Mouse (Mus musculus) embryonic facial prominence, embryonic 15.5 days (tissue): ENCODE measurements at regions not wholly inside any gene's neighbourhood (a gene's known extent, or its start where the extent isn't known, plus 50 kb on each side); places are given as distances from the start of the nearest gene placed in this dataset.

Experiments used
- ATAC-seq: fragments of 200-750 bp; cut with Nextera tagmentation; 2 replicates; pipeline ENCODE4 v1.8.0; 2017; ENCODE audit warnings: low read depth, moderate TSS enrichment; ENCODE audit not compliant: insufficient number of reproducible peaks, low FRiP score, low TSS enrichment
- H3K27ac ChIP-seq: fragments of 300-500 bp; sonication (generic); replicated peaks from 2 replicates; pipeline ENCODE4 v1.5.1; 2015; ENCODE audit warnings: mild to moderate bottlenecking, inconsistent platforms
- H3K27me3 ChIP-seq: fragments of 300-500 bp; sonication (generic); 2 replicates; pipeline ENCODE4 v1.6.1; 2015; ENCODE audit warnings: inconsistent platforms
- H3K36me3 ChIP-seq: fragments of 300-500 bp; sonication (generic); 2 replicates; pipeline ENCODE4 v1.6.1; 2015; ENCODE audit warnings: mild to moderate bottlenecking, inconsistent platforms
- H3K4me1 ChIP-seq: fragments of 300-500 bp; sonication (generic); 2 replicates; pipeline ENCODE4 v1.6.1; 2015; ENCODE audit warnings: inconsistent platforms
- H3K4me2 ChIP-seq: fragments of 300-500 bp; sonication (generic); replicated peaks from 2 replicates; pipeline ENCODE4 v1.6.1; 2015; ENCODE audit warnings: mild to moderate bottlenecking, inconsistent platforms
- H3K4me3 ChIP-seq: fragments of 300-500 bp; sonication (generic); replicated peaks from 2 replicates; pipeline ENCODE4 v1.5.1; 2015; ENCODE audit warnings: mild to moderate bottlenecking, inconsistent platforms
- H3K9ac ChIP-seq: fragments of 300-500 bp; sonication (generic); 2 replicates; pipeline ENCODE4 v1.6.1; 2015; ENCODE audit warnings: inconsistent platforms
- H3K9me3 ChIP-seq: fragments of 300-500 bp; sonication (generic); replicated peaks from 2 replicates; pipeline ENCODE4 v1.6.1; 2016; ENCODE audit warnings: inconsistent platforms
- WGBS: fragments of 180-500 bp; shearing (Covaris S2); methylation state at CpG from one replicate; pipeline ENCODE4 v1.1.7; 2015; 5-methylcytosine and 5-hydroxymethylcytosine counted together

DNA sequence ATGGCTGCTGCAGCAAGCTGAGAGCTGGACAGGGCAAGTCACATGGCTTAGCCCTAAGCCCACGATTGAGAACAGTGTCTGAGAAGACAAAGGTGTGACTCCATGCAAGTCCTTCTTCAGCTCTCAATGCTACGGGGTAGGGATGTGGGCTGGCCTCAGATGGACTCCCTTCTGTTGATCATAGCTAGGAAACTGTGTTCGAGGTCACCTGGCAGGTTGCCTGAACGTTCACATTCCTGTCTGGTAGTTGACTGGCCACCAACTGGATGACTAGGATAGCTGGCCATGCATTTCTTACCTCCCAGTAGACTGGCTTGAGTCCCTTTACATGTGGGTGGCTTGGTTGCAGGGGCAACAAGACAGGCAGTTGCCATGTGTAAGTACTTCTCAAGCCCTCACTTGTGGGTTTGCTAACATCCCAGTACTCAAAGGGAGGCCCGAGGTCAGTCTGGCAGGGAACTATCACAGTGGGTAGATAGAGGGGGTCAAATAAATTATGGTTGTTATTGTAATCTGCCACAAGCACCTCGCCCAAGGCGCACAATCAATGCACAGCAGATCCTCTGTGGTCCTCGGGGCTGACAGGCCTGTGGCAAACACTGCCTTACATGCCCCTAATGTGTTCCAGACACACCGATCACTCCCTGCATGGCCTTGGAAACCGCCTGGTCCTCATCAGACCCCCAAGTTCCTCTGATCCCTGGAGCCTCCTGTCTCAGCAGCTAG, 107.5 kb downstream of the Tex36 start:
- Histone ChIP-seq H3K9ac (no peak overlapping the region), H3K36me3 (no peaks in the 10 kb centered on the region), H3K4me1 (peaks cover 43% of the 10 kb centered on the region), H3K27ac (peak overlapping the region; percentile 80), H3K27me3 (peaks cover 4% of the 10 kb centered on the region; the same call in 1 of the 2 replicates), H3K4me2 (no peak overlapping the region), H3K4me3 (no peak overlapping the region), H3K9me3 (no peaks in the 10 kb centered on the region)
- WGBS = 34% methylated on average over 10 of the region's 10 CpGs
- peak; percentile 72; the same call in 1 of the 2 replicates for ATAC-seq

DNA sequence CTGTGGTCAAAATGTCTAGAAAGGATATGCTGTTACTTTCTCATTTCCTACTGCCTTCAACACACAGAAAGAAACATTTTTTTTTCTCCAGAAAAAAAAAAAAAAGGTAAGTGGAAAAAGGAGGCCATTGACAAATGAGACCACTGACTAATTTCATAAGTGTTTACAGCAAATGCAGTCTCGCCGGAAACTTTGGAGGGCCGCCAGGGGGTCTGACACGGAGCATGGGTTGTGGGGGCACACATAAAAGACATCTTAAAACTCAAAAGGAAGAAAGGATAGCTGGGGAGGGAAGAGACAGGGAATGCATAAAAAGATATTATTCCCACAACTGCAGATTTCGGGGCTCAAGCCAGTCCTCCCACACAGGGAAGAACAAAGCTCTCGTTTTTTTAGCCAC, 109.3 kb downstream of the Tex36 start:
- ATAC-seq = no peak
- Histone ChIP-seq H3K9me3 (no peaks in the 10 kb centered on the region), H3K27me3 (no peaks in the 10 kb centered on the region), H3K4me1 (peaks cover 48% of the 10 kb centered on the region), H3K4me2 (no peak overlapping the region), H3K27ac (peak overlapping the region; percentile 53), H3K9ac (no peak overlapping the region), H3K36me3 (no peaks in the 10 kb centered on the region), H3K4me3 (no peak overlapping the region)
- WGBS = 24% methylated on average over 6 of the region's 6 CpGs

DNA sequence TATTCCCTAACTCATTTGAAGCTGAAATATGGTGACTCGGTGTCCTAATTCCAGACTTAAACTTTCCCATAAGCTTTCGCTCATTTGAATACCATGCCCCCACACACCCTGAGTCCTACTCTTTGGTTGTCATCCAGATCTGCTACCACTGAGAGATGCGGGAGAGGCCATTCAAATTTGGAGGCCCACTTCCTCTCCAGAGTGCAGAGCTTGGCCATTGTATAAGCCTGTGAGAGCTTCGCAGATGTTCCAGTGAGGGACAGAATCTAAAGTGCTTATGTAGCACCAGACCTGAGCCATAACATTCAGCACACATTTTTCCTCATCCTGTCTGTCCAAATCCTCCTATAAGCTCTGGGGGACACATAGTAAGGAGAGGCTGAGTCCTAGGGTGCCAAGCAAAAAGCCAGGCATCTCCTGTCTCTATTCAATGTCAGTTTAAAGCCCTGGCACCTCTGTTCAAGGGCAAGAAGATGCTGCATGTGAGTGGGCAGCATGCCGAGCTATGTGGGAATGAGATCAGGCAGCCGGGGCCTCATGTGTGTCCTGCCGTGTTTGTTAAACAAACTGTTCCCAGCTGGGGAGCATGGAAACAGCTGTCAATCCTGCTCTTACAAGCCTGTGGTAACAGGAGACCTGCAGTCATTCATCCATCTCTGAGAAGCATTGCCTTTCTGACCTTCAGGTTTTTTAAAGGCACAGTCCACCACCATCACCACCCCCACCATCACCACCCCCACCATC, 113.9 kb downstream of the Tex36 start:
- 0 out of 2 replicates have a peak overlapping the region, but pooled peaks have one; percentile 6 for H3K27ac ChIP-seq
- no peak for ATAC-seq

DNA sequence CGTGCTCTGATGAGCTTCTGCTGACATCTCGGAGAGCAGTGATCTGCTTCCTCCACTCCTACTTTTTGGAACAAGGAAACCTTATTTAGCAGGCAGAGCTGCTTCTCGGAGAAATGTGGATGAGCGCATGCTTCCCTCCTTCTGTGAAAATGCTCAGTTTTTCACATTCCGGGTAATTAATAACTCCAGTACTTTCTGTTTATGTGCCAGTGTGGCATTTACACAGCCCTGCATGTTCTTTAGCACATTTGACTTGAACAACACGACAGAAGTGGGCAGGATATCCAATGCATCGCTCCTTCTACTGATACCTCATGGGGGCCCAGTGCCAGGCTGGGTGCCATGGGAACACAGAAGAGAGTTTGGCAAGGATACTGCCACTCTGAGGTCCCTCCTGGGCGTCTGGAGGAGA, 117.5 kb downstream of the Tex36 start:
- Histone ChIP-seq H3K9me3 (no peaks in the 10 kb centered on the region), H3K4me3 (no peak overlapping the region), H3K9ac (no peak overlapping the region), H3K27me3 (no peaks in the 10 kb centered on the region), H3K4me2 (no peak overlapping the region), H3K4me1 (peaks cover 9% of the 10 kb centered on the region; the same call in 1 of the 2 replicates), H3K36me3 (no peaks in the 10 kb centered on the region), H3K27ac (no peak overlapping the region)
- WGBS = 73% methylated on average over 8 of the region's 8 CpGs
- no peak for ATAC-seq

More for the DNA sequence above, 113.9 kb downstream of the Tex36 start:
- H3K4me1 ChIP-seq = peaks cover 20% of the 10 kb centered on the region; the same call in 1 of the 2 replicates
- no peaks in the 10 kb centered on the region for H3K27me3 ChIP-seq
- 38% methylated on average over 7 of the region's 7 CpGs for WGBS
- no peaks in the 10 kb centered on the region for H3K9me3 ChIP-seq
- no peaks in the 10 kb centered on the region for H3K36me3 ChIP-seq
- H3K9ac ChIP-seq = no peak overlapping the region
- no peak overlapping the region for H3K4me3 ChIP-seq
- H3K4me2 ChIP-seq = no peak overlapping the region

DNA sequence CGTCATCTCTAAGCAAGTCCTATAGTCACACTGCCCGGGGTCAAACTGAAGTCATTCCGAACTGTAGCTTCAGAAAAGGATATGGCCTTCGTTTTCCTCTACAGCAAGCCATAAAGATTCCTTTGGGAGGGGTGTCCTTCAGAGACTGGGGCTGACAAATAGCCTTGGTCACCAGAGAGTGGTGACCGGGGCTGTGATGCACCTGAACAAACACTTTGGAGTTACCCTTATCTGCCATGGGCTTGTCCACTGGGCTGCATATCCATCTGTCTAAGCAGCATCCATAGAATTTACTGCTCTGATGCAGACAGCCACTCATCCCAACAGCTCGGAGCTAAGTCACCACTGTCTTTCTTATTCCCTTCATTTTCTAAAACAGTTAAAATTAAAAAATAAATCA, 120.4 kb downstream of the Tex36 start:
- Histone ChIP-seq H3K4me3 (no peak overlapping the region), H3K4me1 (peaks cover 7% of the 10 kb centered on the region; the same call in 1 of the 2 replicates), H3K27ac (no peak overlapping the region), H3K4me2 (no peak overlapping the region), H3K27me3 (no peaks in the 10 kb centered on the region), H3K36me3 (no peaks in the 10 kb centered on the region), H3K9ac (no peak overlapping the region), H3K9me3 (no peaks in the 10 kb centered on the region)
- ATAC-seq = no peak
- 74% methylated on average over 6 of the region's 6 CpGs for WGBS

DNA sequence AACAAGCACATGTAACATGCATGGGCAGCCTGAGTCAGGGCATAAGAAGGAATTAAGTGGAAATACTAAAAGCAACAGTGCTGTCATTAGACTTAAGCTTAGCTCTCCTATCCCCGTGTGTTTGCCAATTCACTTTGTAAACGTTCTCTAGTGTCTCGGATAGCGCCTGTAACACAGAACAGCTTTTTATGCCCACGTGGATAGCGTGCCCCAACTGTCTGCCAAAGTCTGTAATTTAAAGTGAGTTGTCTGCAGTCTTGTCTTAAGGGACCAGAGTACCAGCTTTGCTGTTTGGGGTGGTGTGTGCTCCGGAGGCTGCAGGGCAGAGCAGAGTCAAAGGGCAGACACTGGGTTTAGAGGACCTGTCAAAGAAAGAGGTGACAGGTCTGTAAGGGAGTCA, 122.3 kb downstream of the Tex36 start:
- Histone ChIP-seq H3K4me1 (peaks cover 7% of the 10 kb centered on the region; the same call in 1 of the 2 replicates), H3K4me2 (no peak overlapping the region), H3K4me3 (no peak overlapping the region)

DNA sequence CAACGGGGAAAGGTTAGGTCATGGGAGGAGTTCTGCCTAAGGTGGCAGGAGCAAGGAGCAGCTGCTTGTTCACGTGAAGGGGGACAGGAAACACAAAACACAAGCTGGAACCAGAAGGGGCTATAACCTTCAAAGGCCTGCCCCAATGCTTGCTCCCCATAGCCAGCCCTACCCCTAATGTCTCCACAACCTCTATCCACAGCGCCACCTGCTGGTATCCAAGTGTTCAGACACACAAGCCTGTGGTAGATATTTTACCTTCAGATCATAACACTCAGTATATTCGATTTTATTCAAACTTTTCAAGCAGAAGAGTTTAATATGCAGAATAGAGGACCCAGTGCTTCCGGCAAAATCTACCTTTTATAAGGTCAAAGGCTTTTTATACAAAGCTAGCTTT, 124.0 kb downstream of the Tex36 start:
- ATAC-seq = no peak
- Histone ChIP-seq H3K4me1 (peaks cover 7% of the 10 kb centered on the region; the same call in 1 of the 2 replicates), H3K27ac (no peak overlapping the region), H3K4me2 (no peak overlapping the region), H3K27me3 (no peaks in the 10 kb centered on the region), H3K9me3 (no peaks in the 10 kb centered on the region), H3K4me3 (no peak overlapping the region), H3K9ac (no peak overlapping the region), H3K36me3 (no peaks in the 10 kb centered on the region)
- WGBS = 76% methylated on average over 5 of the region's 5 CpGs

More for the DNA sequence above, 122.3 kb downstream of the Tex36 start:
- H3K9me3 ChIP-seq = no peaks in the 10 kb centered on the region
- WGBS = 18% methylated on average over 7 of the region's 7 CpGs
- H3K36me3 ChIP-seq = no peaks in the 10 kb centered on the region
- no peak overlapping the region for H3K27ac ChIP-seq
- no peaks in the 10 kb centered on the region for H3K27me3 ChIP-seq
- no peak overlapping the region for H3K9ac ChIP-seq
- ATAC-seq = no peak

DNA sequence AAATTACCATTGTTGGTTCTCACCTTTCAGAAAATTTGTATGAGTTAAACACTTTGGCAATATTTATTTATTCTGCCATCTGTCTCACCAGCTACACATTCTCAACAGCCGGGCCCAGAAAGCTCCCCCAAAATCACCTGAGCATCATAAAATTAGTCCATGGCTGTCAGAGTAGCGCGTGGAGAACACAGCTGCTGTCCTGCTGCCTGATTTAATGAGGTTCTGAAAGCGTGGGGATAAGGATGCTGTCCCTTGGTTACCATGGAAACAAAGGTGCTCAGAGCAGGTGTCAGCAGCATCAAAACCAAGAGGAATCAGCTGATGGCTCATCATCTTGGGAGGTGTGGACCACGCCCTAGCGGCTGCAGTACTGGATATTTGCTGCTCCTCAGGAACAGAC, 124.7 kb downstream of the Tex36 start:
- H3K27ac ChIP-seq = no peak overlapping the region
- no peaks in the 10 kb centered on the region for H3K36me3 ChIP-seq
- H3K4me2 ChIP-seq = no peak overlapping the region
- H3K9ac ChIP-seq = no peak overlapping the region
- no peak for ATAC-seq
- no peak overlapping the region for H3K4me3 ChIP-seq
- H3K9me3 ChIP-seq = no peaks in the 10 kb centered on the region
- 88% methylated on average over 6 of the region's 6 CpGs for WGBS
- H3K27me3 ChIP-seq = no peaks in the 10 kb centered on the region
- H3K4me1 ChIP-seq = peaks cover 7% of the 10 kb centered on the region; the same call in 1 of the 2 replicates

DNA sequence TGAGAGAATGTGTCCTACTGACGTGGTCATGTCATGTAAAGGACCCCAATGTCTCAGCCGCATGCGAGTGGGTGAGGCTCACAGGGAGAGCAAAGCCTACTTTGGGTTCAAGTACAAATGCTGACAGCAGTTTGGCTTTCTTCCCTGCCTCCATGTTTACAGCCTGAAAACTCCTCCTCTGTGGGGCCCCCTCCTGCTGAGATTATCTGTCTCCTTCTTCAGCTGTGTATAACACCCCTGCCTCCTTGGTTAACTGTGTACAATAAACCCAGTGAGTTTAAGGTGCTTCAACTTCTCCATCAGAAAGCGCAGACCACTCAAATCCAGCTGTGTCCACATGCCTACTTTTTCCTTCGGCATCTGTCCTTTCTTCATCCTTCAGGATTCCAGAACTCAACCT, 130.3 kb downstream of the Tex36 start:
- H3K27me3 ChIP-seq = no peaks in the 10 kb centered on the region
- H3K4me2 ChIP-seq = no peak overlapping the region
- no peak overlapping the region for H3K27ac ChIP-seq
- no peak overlapping the region for H3K9ac ChIP-seq
- no peak overlapping the region for H3K4me3 ChIP-seq
- no peaks in the 10 kb centered on the region for H3K9me3 ChIP-seq
- no peak for ATAC-seq
- H3K4me1 ChIP-seq = peaks cover 11% of the 10 kb centered on the region
- H3K36me3 ChIP-seq = no peaks in the 10 kb centered on the region
- WGBS = 78% methylated on average over 5 of the region's 5 CpGs

DNA sequence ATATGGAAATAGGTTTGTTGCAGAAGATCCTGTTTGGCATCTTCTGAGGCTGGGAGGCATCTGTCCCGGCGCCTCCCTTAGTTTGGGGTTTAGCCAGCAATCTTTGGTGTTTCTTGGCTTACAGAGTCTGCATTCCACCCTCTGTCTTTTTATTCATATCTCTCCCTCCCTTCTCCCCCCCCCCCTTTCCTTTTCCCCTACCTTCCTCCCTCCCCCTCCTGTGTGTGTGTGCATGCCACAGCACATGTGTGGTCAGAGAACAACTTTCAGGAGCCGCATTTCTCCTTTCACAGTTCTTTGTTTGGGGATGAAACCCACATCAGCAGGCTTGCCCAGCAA, 131.4 kb downstream of the Tex36 start:
- H3K9ac ChIP-seq = no peak overlapping the region
- H3K9me3 ChIP-seq = no peaks in the 10 kb centered on the region
- no peaks in the 10 kb centered on the region for H3K36me3 ChIP-seq
- H3K4me3 ChIP-seq = no peak overlapping the region
- H3K27ac ChIP-seq = peak overlapping the region; percentile 11; the same call in 1 of the 2 replicates
- H3K27me3 ChIP-seq = no peaks in the 10 kb centered on the region
- ATAC-seq = no peak; the same call in 1 of the 2 replicates
- 40% methylated on average over 3 of the region's 3 CpGs for WGBS
- no peak overlapping the region for H3K4me2 ChIP-seq
- H3K4me1 ChIP-seq = peaks cover 11% of the 10 kb centered on the region

DNA sequence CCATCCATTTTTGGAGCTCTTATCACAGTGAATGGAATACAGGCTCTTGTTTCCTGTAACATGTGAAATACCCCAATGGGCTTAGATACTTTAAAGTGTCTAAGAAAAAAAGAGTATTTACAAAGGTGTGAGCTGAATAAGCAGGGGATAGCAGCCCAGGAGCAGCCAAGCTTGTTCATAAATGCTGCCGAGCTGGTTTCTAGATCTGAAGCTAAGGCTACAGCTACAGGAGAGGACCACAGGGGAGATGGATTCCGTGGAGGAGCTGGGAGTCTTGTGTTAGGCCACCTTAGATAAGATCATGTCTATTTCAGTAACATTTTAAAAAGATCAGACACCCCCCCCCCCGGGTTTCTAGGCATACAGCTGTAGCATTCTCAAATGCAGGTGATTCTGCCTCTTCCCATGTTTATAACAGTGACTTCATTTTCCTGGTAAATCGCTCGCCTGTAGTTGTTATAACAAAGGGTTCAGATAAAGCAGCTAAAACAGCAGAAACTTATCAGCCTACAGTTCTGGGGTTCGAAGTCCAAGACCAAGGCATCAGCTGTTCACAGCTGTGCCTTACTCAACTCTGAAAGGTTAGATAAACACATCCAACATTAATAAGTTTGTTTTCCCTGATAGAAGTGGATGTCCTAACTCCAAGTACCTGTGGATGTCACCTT, 131.9 kb downstream of the Tex36 start:
- no peak for ATAC-seq
- no peak overlapping the region for H3K4me3 ChIP-seq
- H3K27me3 ChIP-seq = no peaks in the 10 kb centered on the region
- H3K9ac ChIP-seq = no peak overlapping the region
- H3K36me3 ChIP-seq = no peaks in the 10 kb centered on the region
- WGBS = 59% methylated on average over 6 of the region's 6 CpGs
- no peaks in the 10 kb centered on the region for H3K9me3 ChIP-seq
- no peak overlapping the region; the same call in 1 of the 2 replicates for H3K27ac ChIP-seq
- peaks cover 11% of the 10 kb centered on the region for H3K4me1 ChIP-seq
- H3K4me2 ChIP-seq = no peak overlapping the region
